Mouse (Mus musculus) embryonic fibroblast, embryonic 13.5 days (primary cell): ENCODE results near the gene Myo5a. TPM values are rescaled to one million over a fixed set of nuclear protein-coding genes. Genes with fewer than 3 reads are reported as not detected.

ENCODE experiments used
- H3K27ac ChIP-seq: 2 replicates; pipeline ENCODE4 v1.5.1; 2012; ENCODE audit warnings: low read length, control low read depth, inconsistent platforms; ENCODE audit not compliant: insufficient read depth
- H3K4me1 ChIP-seq: 2 replicates; pipeline ENCODE4 v1.6.1; 2011; ENCODE audit warnings: low read length; ENCODE audit not compliant: control insufficient read depth, insufficient read depth
- H3K4me3 ChIP-seq: 2 replicates; pipeline ENCODE4 v1.5.1; 2011; ENCODE audit warnings: mild to moderate bottlenecking, control low read depth, low read length; ENCODE audit not compliant: insufficient read depth
- CTCF ChIP-seq: IDR thresholded peaks from 2 replicates; pipeline ENCODE4 v1.5.1; 2011; ENCODE audit warnings: mild to moderate bottlenecking, control low read depth, low read length, moderate library complexity, borderline replicate concordance; ENCODE audit not compliant: insufficient read depth
- POLR2A ChIP-seq: IDR thresholded peaks from 2 replicates; pipeline ENCODE4 v1.6.1; 2011; ENCODE audit warnings: low read depth, mild to moderate bottlenecking, control low read depth, low read length, moderate library complexity
- polyA plus RNA-seq: library from polyadenylated mRNA; stranded (reverse); fragments of >200 nt; gene quantifications from 2 replicates; pipeline ENCODE4 v1.2.4, GENCODE M21; 2011; ENCODE audit warnings: low read depth; ENCODE audit not compliant: missing spikeins, insufficient read length

Gene Myo5a
- polyA plus RNA-seq, 1 experiment = 103 TPM

DNA sequence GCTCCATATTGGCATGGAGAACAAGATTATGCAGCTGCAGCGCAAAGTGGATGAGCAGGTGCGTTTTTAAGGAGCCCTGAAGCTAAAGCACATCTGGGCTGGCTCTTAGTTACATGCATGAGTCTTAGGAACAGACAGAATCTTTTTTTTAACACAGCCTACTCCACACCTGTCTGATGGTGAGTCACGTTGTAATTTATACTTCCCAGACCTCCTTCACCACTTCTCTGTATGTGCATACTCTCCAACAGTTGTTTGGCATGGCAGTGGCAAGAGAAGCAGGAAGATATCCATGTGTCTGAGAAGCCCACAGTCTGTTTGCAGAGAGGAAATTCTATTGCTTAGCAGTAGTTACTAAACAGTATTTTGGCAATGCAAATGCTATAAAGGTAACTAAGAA lies 100.9 kb downstream of the Myo5a start:
- Histone ChIP-seq H3K27ac (no peak overlapping the region), H3K4me3 (no peak overlapping the region), H3K4me1 (no peaks in the 10 kb centered on the region)
- TF ChIP-seq CTCF (no peak), POLR2A (no peak)

GRCm38 (mm10) chr9:75187646-75188260 lies 116.9 kb downstream of the Myo5a start:
- H3K27ac ChIP-seq = no peak overlapping the region
- no peak overlapping the region for H3K4me3 ChIP-seq
- no peaks in the 10 kb centered on the region for H3K4me1 ChIP-seq
- TF ChIP-seq CTCF (no peak), POLR2A (no peak)

DNA sequence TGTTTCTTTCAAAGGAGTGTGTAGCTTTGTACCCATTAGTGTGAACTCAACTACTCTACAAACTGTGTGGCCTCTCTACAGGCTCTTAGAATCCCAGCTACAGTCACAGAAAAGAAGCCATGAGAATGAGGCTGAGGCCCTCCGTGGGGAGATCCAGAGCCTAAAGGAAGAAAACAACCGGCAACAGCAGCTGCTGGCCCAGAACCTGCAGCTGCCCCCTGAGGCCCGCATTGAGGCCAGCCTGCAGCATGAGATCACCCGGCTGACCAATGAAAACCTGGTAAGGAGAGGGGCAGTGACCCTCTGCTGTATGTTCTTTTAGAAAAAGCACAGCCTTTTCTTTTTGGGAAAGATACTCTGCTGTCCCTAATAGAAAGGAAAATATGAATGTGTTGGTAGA lies 123.0 kb downstream of the Myo5a start:
- H3K27ac ChIP-seq = peak overlapping the region; percentile 72
- peaks cover 16% of the 10 kb centered on the region for H3K4me1 ChIP-seq
- TF ChIP-seq POLR2A = no peak
- no peak for TF ChIP-seq CTCF
- H3K4me3 ChIP-seq = no peak overlapping the region

- Histone ChIP-seq H3K4me1 (peaks cover 16% of the 10 kb centered on the region), H3K4me3 (no peak overlapping the region), H3K27ac (peak overlapping the region; percentile 98)
- TF ChIP-seq POLR2A (no peak), CTCF (no peak)
These were observed 125.5 kb downstream of the Myo5a start for GRCm38 (mm10) chr9:75196335-75196734.

GRCm38 (mm10) chr9:75197297-75197696 lies 126.5 kb downstream of the Myo5a start:
- H3K4me1 ChIP-seq = peaks cover 16% of the 10 kb centered on the region
- H3K4me3 ChIP-seq = no peak overlapping the region
- TF ChIP-seq CTCF = peak; percentile 18; the same call in 1 of the 2 replicates
- no peak for TF ChIP-seq POLR2A
- H3K27ac ChIP-seq = peak overlapping the region; percentile 98

GRCm38 (mm10) chr9:75201506-75201905 lies 130.7 kb downstream of the Myo5a start:
- no peak overlapping the region for H3K27ac ChIP-seq
- 0 out of 2 replicates have a peak, but pooled peaks cover 2% of the 10 kb centered on the region for H3K4me1 ChIP-seq
- TF ChIP-seq CTCF (no peak), POLR2A (no peak)
- no peak overlapping the region for H3K4me3 ChIP-seq

DNA sequence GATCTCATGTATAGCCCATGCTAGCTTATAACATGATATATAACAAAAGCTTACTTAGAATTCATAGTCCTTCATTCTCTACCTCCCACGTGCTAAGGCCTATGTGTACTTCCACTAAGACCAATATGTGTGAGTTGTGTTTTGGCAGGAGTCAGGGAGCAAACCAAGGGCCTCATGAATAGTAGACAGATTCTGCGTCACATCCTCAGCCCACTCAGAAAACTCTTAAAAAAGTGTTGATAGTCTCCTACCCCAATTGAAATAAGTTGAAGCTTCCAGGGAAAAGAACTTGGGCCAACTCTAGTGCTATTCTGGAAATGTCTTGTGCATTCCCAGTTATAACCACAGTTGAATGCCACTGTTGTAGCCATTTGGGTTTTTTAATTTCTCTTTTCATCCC lies 131.2 kb downstream of the Myo5a start:
- H3K4me1 ChIP-seq = 0 out of 2 replicates have a peak, but pooled peaks cover under 1% of the 10 kb centered on the region
- no peak overlapping the region for H3K27ac ChIP-seq
- no peak for TF ChIP-seq POLR2A
- TF ChIP-seq CTCF = no peak
- H3K4me3 ChIP-seq = no peak overlapping the region

DNA sequence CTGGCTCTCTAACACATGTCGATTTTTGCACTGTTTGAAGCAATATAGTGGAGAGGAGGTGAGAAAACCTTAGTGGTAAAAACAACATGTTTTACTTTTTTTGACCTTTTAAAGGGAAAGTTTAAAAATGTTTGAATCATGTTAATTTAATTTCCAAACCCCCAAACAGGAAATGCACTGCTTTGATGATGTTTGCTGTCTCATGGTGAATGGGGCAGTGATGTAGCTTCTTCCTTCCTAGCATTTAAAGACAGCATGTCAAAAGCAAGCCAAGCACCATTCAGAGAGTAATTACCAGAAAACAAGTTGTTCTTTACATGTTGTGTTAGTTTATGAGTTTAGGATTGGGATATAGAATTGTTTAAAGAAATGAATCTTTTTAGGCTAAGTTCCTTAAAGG lies 138.4 kb downstream of the Myo5a start:
- Histone ChIP-seq H3K4me1 (no peaks in the 10 kb centered on the region), H3K4me3 (no peak overlapping the region), H3K27ac (no peak overlapping the region)
- TF ChIP-seq CTCF (no peak), POLR2A (no peak)

DNA sequence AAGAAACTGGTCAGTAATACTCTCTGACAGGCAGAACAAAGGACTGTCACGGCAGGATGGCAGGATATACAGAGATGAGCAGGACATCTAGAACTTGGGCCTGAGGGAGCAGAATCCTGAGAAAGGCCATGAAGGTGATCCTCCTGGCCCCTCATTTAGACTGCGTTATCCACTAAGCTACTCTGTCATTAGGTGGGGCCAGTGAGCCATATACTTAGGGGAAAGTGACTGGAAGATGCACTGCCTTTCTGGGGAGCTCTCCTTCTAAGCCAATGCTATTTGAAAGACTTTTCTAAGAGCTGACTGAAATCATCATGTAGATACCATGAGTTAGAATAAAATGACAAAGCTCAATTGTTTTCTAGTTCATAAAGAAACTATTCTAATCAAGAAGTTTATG lies 139.5 kb downstream of the Myo5a start:
- H3K4me1 ChIP-seq = no peaks in the 10 kb centered on the region
- no peak overlapping the region for H3K27ac ChIP-seq
- no peak overlapping the region for H3K4me3 ChIP-seq
- TF ChIP-seq POLR2A = no peak
- no peak for TF ChIP-seq CTCF

- Histone ChIP-seq H3K27ac (no peak overlapping the region), H3K4me3 (no peak overlapping the region), H3K4me1 (no peaks in the 10 kb centered on the region)
- TF ChIP-seq CTCF (no peak), POLR2A (no peak)
These were observed 144.1 kb downstream of the Myo5a start for GRCm38 (mm10) chr9:75214743-75215413.

- no peak overlapping the region for H3K4me3 ChIP-seq
- H3K4me1 ChIP-seq = peaks cover 5% of the 10 kb centered on the region; the same call in 1 of the 2 replicates
- TF ChIP-seq POLR2A (no peak), CTCF (no peak)
- no peak overlapping the region for H3K27ac ChIP-seq
These were observed 149.1 kb downstream of the Myo5a start for GRCm38 (mm10) chr9:75219942-75220341.
